Mouse (Mus musculus) C2C12 (cell line): ENCODE data around the gene Pou3f1. TPM values are rescaled to one million over a fixed set of nuclear protein-coding genes. Genes with fewer than 3 reads are reported as not detected.

Source experiments
- H3K27me3 ChIP-seq: one replicate; pipeline ENCODE4 v1.6.1; 2011; ENCODE audit not compliant: control insufficient read depth, insufficient read depth, insufficient read length
- H3K36me3 ChIP-seq: one replicate; pipeline ENCODE4 v1.6.1; 2011; ENCODE audit not compliant: control insufficient read depth, insufficient read depth
- H3K4me3 ChIP-seq: one replicate; pipeline ENCODE4 v1.5.1; 2011; ENCODE audit warnings: mild to moderate bottlenecking, control low read depth; ENCODE audit not compliant: poor library complexity, insufficient read depth, severe bottlenecking
- H3K79me2 ChIP-seq: one replicate; pipeline ENCODE4 v1.6.1; 2011; ENCODE audit not compliant: control insufficient read depth, insufficient read depth
- H3K79me3 ChIP-seq: one replicate; pipeline ENCODE4 v1.6.1; 2011; ENCODE audit warnings: low read depth, control low read depth
- H3ac ChIP-seq: one replicate; pipeline ENCODE3; 2011; ENCODE audit warnings: low read depth; ENCODE audit not compliant: control insufficient read depth, insufficient read length
- CEBPB ChIP-seq: IDR thresholded peaks from one replicate; pipeline ENCODE4 v1.6.1; 2011; ENCODE audit warnings: low read depth, mild to moderate bottlenecking, control low read depth, moderate library complexity
- CTCF ChIP-seq: IDR thresholded peaks from one replicate; pipeline ENCODE4 v1.5.1; 2011; ENCODE audit not compliant: control insufficient read depth, insufficient read depth, insufficient read length
- FOSL1 ChIP-seq: IDR thresholded peaks from one replicate; pipeline ENCODE4 v1.8.0; 2011; ENCODE audit warnings: mild to moderate bottlenecking, low read length; ENCODE audit not compliant: poor library complexity, insufficient read depth, severe bottlenecking
- MAX ChIP-seq: IDR thresholded peaks from one replicate; pipeline ENCODE4 v1.6.1; 2011; ENCODE audit warnings: mild to moderate bottlenecking, control low read depth
- MYOD1 ChIP-seq: IDR thresholded peaks from one replicate; pipeline ENCODE4 v1.6.1; 2011; ENCODE audit warnings: low read depth; ENCODE audit not compliant: control insufficient read depth, insufficient read length
- MYOG ChIP-seq: IDR thresholded peaks from one replicate; pipeline ENCODE4 v1.6.1; 2011; ENCODE audit not compliant: control insufficient read depth, insufficient read length; ENCODE audit errors: extremely low read depth
- USF1 ChIP-seq: IDR thresholded peaks from one replicate; pipeline ENCODE4 v1.6.1; 2011; ENCODE audit warnings: low read depth, mild to moderate bottlenecking, control low read depth, moderate library complexity
- polyA plus RNA-seq: library from polyadenylated mRNA; unstranded; fragments of >200 nt; fragmentation: generic; extraction: Trizol; gene quantifications from one replicate; pipeline ENCODE4 v1.2.1, GENCODE M21; 2012; ENCODE audit warnings: missing spikeins

The Pou3f1 gene
- polyA plus RNA-seq, 1 experiment = 0.01 TPM

DNA sequence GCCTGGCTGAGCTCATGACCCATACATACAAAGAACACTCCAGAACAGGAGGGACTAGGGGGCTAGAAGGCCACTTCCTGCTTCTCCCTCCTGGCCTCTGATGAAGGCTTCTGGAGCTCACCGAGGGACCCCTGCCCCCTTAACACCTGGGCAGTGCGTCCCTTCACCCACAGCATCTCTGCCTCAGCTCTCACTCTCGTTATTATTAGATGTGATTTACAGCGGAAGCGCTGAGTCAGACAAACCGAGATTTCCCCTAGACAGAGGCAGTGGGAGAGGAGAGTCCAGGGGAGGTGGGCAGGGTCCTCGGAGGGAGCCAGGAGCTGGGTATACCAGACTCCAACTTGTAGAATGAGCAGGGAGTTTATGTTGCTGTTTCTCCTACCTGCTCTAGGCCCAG, 15.0 kb downstream of the Pou3f1 start:
- H3K79me3 ChIP-seq = no peaks in the 10 kb centered on the region
- H3K4me3 ChIP-seq = no peak overlapping the region
- no peak overlapping the region for H3ac ChIP-seq
- TF ChIP-seq USF1 (no peak), MYOG (no peak), FOSL1 (no peak), CEBPB (no peak), MYOD1 (no peak), MAX (no peak), CTCF (no peak)
- no peaks in the 10 kb centered on the region for H3K36me3 ChIP-seq
- no peaks in the 10 kb centered on the region for H3K79me2 ChIP-seq
- peaks cover 13% of the 10 kb centered on the region for H3K27me3 ChIP-seq

- TF ChIP-seq MAX = no peak
- no peak for TF ChIP-seq MYOG
- TF ChIP-seq USF1 = no peak
- no peak for TF ChIP-seq MYOD1
- no peak for TF ChIP-seq FOSL1
- TF ChIP-seq CTCF = no peak
- no peak for TF ChIP-seq CEBPB
- peaks cover 8% of the 10 kb centered on the region for H3K27me3 ChIP-seq
- H3ac ChIP-seq = no peak overlapping the region
- no peaks in the 10 kb centered on the region for H3K79me2 ChIP-seq
- no peaks in the 10 kb centered on the region for H3K79me3 ChIP-seq
- peaks cover 9% of the 10 kb centered on the region for H3K36me3 ChIP-seq
- H3K4me3 ChIP-seq = no peak overlapping the region
Observed at GRCm38 (mm10) chr4:124672347-124673320, 16.0 kb downstream of the Pou3f1 start.

DNA sequence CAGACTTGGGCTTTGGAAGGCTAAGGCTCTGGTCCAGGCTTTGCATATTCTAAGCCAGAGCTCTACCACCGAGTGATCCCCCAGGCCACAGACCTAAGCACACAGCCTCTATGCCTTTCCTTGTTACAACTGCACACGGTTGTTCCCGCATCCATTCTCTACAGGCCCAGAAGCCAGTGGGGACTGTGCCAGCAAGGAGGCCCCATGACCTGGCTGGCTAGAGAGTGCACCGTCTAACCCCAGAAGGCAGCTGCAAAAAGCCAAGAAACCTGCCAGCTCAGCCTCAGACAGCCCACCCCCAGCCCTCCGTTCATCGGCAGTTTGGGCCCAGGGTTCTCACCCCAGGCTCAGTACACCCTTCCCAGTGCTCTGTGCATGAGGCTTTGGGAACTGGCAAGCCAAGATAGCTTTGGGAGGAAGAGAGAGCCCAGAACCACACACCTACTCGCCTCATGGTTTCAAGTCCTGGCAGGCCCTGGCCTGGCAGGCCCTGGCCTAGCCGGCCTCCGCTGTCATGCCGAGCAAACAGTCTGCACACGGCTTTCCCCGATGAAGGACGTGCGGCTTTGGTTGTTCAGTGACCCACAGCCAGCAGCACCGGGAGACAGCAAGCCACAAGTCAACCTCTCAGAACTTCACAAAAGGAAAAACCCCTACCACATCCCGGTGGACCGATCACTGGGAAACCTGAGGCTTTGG, 17.9 kb downstream of the Pou3f1 start:
- H3K4me3 ChIP-seq = no peak overlapping the region
- H3ac ChIP-seq = no peak overlapping the region
- peaks cover 24% of the 10 kb centered on the region for H3K36me3 ChIP-seq
- no peak for TF ChIP-seq MAX
- TF ChIP-seq FOSL1 = no peak
- no peak for TF ChIP-seq MYOD1
- no peak for TF ChIP-seq CTCF
- TF ChIP-seq USF1 = no peak
- no peak for TF ChIP-seq CEBPB
- TF ChIP-seq MYOG = no peak
- H3K79me3 ChIP-seq = no peaks in the 10 kb centered on the region
- no peaks in the 10 kb centered on the region for H3K27me3 ChIP-seq
- no peaks in the 10 kb centered on the region for H3K79me2 ChIP-seq

DNA sequence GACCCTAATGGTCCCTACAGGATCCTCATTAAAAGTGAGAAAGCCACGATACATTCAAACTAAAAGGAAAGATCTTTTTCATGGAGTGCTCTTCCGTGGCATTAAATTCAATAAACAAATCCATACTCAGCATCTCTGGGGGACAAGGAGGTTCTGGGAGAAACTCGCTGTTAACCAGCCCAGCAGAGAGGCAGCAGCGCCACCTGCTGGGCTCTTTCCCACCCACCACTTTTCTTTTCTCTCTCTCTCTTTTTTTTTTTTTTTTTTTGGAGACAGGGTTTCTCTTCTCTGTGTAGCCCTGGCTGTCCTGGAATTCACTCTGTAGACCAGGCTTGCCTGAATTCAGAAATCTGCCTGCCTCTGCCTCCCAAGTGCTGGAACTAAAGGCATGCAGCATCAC, 18.4 kb downstream of the Pou3f1 start:
- H3K4me3 ChIP-seq = no peak overlapping the region
- no peak overlapping the region for H3ac ChIP-seq
- H3K36me3 ChIP-seq = peaks cover 29% of the 10 kb centered on the region
- H3K79me3 ChIP-seq = no peaks in the 10 kb centered on the region
- TF ChIP-seq CTCF (peak; percentile 51), MYOG (no peak)
- H3K27me3 ChIP-seq = no peaks in the 10 kb centered on the region
- no peaks in the 10 kb centered on the region for H3K79me2 ChIP-seq

GRCm38 (mm10) chr4:124675958-124676357, 19.4 kb downstream of the Pou3f1 start:
- no peak for TF ChIP-seq FOSL1
- no peak for TF ChIP-seq CEBPB
- no peak for TF ChIP-seq CTCF
- TF ChIP-seq MYOG = no peak
- TF ChIP-seq MYOD1 = no peak
- no peak for TF ChIP-seq USF1
- TF ChIP-seq MAX = no peak

More at GRCm38 (mm10) chr4:124675958-124676357, 19.4 kb downstream of the Pou3f1 start:
- Histone ChIP-seq H3K79me2 (no peaks in the 10 kb centered on the region), H3K79me3 (no peaks in the 10 kb centered on the region), H3ac (no peak overlapping the region), H3K27me3 (no peaks in the 10 kb centered on the region), H3K4me3 (no peak overlapping the region), H3K36me3 (peaks cover 39% of the 10 kb centered on the region)
